Mouse (Mus musculus) layer of hippocampus, adult 11-12 months (tissue): Measurements from ENCODE around the gene Gm29427.

ENCODE experiments used
- DNase-seq: peaks from one replicate; pipeline ENCODE4 v3.0.0; 2022; ENCODE audit warnings: low spot score

Gene Gm29427

DNA sequence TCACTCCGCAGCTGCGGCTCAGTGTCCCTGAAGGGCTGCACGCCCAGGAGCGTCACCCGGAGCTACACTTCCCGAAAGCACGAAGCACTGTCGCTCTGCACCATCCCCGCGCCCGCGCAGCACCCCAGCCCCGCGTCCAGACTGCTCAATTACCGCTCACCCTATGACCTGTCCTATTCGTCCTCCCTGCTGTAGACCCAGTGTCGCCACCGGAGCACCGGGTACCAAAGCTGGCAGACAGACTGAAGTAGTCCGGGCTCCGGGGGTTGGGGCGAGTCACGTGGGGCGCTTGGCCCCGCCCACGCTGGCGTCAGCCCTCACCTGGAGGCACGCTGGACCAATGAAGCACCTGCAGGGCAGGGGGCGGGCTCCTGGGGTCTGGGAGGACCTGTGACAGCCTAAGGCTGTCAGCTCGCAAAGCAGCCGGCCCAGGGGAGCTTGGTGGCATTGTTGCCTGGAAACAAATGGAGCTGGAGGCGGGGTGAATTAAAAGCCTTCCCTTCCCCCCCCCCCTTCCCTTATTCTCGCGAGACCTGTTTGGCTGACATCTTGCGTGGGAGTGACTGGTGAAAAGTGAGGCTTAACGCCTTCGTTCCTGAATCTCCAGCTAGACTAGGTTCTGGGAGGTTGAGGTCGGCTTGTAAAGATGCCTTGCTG, at the start of gene Gm29427:
TSS of gene Gm29427 (minus strand) at position 239 of the 657 bp plus-strand sequence.
- peak; percentile 95 for DNase-seq

DNA sequence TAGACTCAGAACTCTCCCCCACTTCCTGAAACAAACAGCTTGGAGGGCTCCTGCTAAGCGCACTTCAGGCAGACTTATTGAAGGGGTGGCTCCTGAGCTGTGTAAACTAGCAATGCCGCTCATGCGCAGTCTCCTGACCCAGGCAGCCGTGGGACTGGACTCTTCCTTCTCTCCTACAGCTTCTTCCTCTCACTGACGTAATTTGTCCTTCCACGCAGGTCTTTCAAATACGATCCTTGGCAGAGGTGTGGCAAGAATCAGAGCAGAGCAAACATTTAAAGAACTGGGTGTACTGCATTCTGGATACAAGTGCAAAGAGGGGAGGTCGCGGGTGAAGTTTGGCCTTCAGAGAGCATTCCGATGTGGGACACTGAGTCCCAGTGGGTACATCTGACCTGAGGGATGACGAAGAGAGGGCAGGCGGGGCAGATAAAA, 48.4 kb upstream of the Gm29427 start:
- DNase-seq, result no peak

DNA sequence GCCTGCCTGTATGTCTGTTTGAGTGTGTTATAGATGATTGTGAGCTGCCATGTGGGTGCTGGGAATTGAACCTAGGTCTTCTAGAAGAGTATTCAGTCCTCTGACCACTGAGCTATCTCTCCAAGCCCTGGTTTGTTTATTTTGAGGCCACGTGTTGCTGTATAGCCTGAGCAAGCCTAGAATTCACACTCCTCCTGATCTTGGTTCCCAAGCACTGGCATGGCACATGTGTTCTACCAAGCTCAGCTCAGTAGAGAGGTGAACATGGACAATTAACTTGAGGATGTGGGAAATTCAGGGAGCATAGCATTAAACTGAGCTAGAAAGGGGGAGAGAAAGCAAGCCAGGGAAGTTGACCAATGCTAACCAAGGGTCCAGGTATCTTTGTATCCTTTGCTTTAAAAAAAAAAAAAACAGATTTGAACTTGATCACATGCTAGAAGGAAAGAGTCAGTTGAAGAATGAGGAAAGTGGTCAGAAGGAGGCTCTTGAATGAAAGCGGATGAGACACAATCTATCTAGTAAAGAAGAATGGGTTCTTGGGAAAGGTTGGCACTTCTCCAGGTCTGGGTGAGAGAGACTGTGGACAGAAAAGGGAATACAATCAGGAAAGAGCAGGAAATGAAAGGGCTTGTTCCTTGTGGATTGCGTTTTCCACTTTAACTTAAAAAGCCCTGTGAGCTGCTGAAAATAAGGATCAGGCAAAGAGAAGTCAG, 46.6 kb upstream of the Gm29427 start:
- DNase-seq, result no peak

DNA sequence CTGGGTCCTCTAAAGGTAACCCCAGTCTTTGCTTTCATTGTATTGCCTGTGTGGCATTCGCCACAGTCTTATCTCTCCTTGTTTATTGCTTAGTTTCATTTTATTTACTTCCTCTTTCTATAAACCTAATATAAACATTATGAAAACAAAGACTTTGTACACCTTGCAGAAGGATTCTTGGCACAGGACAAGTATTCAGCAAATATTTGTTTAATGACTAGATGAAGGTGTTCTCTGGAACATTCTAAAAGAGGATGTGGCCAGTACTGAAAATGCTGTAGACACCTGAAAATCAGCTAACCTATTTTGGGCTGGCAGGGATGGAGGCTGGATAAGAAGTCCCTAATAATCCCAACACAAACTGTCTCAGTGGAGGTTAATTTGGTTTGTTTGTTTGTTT, 46.0 kb upstream of the Gm29427 start:
- DNase-seq, result no peak

DNA sequence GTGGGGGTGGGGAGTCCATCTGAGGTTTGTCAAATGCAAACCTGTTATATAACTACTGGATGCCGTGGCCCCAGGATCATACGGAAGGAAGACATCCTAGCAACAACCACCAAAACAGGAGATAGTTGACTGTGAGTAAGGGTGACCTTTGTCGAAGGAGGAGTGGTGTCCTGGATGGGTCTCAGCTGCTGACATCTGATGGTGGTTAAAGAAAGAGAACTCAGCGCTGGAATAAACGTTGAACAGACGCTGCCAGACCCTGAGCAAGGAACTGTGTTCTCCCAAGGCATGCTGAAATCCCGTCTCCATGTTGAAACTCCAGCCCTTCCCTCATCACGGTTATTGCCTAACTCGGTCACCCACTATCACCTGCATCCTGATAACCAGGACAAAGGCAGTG, 44.1 kb upstream of the Gm29427 start:
- no peak for DNase-seq

DNA sequence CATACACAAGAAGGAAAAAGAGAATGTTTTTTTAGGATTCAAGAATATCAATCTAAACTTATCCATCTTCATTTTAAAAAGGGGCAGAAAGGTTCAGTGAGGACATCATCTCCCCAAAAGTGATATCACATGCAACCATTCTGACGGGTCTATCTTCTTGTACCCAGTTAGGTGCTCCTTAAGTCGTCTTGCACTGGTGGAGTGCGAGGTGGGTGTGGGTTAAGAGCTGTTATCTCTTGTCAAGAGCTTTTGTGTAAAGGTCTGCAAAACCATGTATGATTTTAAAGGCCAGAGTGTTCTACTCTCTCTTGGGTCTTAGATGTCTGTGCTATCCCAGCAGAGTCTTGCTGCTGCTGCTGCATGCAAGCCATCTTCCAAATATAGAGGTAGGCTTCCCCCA, 31.2 kb upstream of the Gm29427 start:
- no peak for DNase-seq

DNA sequence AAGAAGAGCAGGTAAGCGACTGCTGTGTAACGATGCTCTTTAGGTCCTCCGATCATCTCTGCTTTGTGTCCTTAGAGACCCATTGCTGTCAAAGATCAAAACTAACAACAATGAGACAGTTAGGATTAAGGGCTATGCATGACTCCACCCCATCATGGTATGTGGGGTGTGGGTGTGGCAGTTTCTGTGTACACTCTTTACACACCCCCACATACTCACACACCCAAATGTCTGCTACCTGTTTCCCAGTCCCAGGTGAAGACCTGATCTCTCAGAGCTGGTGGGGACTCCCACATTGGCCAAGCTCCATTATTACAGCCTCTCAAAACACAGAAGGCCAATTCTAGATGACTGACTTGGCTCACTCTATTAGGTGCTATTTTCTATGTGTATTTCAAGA, 30.0 kb upstream of the Gm29427 start:
- DNase-seq, result no peak

DNA sequence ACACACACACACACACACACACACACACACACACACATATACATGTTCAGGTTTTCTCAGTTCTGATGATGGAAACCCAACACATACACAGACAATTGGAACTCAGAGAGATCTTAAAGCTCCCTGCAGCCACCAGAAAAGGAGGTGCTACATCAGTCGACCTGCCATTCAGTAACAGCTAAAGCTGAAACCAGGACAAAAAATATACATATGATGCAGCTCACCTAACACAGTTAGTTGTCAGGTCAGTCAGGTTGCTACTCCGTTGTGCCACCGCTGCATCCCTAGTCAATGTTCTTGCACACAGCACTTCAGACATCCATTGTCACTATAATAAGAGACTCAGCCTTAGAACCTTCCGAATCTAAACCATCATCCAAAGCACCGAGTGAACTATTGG, 29.4 kb upstream of the Gm29427 start:
- no peak for DNase-seq

DNA sequence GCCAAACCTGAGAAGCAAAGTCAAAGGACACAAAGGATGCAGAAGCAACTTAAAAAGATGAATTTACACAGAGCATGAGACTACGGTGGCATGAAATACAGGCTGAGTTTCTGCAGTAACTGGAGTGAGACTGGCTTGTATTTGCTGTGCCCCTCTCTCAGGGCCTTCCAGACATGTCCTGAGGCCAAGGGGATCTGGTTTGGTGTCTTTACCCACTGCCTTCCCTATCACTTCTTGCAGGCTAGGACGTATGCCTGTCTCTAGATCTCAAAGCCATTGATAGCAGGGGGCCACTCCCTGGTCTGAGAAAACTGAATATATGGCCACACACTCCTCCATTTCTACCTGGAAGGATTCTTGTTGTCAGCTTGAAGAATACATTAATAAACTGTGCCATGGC, 28.6 kb upstream of the Gm29427 start:
- no peak for DNase-seq

DNA sequence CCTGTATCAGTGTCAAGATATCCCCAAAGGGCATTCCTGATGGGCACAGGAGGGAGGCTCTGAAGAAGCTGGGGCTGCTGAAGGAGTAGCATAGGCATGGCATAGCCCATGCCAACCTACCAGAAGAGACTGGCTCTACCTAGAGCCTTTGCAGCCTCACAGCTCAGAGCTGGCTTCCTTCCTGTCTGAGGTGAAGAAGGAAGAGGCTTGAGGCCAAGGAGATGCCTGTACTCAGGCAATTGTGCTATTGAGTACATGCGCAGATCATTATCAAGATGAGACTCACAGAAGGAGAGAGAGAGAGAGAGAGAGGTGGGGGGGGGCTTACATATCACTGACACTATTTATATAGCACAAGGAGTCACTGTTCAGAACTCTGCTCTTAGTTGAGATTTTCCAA, 28.2 kb upstream of the Gm29427 start:
- no peak for DNase-seq

DNA sequence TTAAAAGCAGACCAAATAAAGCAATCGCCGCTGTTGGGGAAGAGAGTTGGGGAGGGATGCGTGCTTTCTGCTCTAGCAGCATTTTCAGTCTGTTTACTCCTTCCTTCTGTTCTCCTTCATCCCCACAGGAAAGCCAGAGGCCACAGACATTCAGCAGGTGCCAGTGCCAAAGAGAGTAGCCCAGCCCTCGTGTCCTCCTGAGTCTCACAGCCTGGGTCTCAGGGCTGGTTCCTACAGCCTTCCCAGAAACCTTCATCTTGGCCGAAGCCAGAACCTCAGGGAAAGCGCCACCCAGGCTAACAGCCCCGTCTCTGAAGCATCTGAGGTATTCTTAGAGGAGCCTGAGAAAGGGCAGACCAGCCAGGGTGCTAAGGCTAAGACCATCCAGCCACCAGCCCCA, 26.6 kb upstream of the Gm29427 start:
- DNase-seq, result no peak

DNA sequence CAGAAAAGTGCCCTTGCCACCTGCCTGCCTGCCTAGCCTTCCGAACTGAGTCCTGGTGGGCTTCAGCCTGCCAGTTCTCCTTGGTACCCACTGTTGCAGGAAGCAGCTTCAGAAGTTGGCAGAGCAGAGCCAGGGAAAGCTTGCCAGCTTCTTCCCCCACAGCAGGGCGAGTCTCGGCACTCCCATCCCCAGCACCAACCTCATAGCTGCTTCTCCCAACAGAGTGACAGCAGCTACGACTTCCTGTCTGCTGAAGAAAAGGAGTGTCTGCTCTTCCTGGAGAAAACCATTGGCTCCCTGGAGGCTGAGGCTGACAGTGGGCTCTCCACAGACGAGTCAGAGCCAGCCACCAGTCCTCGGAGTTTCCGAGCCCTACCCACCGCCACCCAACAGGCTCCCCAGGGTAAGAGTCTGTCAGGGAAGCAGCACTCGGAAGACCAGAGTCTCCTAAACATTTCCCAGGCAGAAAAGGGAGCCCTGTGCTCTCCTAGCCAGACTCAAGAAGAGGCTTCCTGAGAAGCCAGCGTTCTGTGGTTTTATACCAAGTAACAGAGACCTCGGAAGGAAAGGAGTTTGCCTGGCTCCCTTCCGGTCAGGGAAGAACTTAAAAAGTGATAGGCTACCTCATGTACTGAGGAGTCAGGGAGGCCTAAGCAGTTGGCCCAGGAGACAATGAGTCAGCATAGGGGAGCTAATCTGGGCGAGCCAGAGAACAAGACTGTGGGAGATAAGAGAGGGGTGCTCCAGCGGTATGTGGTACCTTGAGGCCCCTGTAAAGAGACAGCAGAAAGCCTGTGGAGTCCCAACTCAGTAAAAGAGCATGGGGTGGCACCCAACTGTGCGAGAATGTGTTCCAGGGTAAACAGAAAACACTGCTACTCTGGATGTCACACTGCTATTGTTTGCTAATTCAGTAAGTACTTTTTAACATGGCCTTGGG, 25.5 kb upstream of the Gm29427 start:
- DNase-seq, result peak; percentile 47

DNA sequence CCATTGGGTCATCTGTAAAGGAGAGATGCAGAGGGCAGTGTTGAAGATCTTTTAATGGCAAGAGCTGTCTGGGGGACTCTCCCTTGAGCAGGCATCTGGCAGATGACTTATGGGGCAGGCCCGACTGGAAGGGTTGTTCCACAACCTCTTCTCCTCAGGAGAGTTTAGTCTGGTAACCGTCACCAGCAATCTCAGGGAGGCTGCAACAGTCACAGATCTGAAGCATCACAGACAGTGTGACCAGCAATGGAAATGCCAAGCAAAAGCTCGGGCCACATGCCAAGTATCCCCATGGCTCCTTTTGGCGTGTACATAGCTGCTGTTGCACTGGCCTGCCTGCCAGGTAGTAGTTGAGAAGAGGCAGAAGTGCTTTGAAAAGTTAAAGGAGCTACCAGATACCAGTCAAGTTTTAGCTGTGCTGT, 24.6 kb upstream of the Gm29427 start:
- no peak for DNase-seq

DNA sequence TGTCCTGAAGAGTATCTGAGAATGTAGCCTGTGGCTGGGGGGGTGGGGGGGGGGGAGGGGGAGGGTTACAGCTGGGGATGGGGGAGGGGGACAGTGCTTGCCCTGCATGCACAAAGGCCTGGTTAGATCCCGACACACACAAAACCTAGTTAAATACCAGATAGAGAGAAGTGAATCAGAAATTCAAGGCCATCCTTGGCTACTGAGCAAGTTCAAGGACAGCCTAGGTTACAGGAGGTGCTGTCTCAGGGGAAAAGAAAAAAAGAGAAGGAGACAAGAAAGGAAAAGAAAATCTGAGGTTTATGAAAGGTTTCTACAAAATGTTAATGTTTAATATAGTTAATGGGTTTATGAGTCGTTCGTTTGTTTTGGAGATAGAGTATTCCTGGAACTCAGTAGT, 24.0 kb upstream of the Gm29427 start:
- DNase-seq, result no peak

DNA sequence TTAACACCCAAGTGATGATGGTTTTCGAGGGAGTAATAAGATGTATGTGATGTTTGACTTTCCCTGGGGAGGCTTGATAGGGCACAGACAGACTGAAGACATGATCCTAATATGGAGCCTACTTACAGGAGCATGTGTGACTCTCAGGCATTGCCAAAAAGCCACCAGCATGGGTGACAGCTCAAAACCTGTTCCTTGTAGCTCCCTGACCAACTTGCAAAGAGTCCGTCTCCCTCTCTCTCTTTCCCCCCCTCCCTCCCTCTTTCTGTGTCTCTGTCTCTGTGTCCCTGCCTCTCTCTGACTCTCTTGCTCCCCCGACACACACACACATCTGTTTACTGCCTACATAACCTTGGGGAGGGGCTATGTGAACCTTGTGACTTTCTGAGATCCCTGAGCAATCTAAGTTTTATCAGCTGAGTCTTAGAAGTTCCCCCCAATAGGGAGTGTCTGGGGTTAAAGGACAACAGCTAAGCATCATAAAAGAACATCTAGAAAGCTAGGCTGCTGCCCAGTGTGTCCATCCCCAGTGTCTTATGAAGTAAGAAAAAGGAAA, 23.0 kb upstream of the Gm29427 start:
- DNase-seq, result no peak

DNA sequence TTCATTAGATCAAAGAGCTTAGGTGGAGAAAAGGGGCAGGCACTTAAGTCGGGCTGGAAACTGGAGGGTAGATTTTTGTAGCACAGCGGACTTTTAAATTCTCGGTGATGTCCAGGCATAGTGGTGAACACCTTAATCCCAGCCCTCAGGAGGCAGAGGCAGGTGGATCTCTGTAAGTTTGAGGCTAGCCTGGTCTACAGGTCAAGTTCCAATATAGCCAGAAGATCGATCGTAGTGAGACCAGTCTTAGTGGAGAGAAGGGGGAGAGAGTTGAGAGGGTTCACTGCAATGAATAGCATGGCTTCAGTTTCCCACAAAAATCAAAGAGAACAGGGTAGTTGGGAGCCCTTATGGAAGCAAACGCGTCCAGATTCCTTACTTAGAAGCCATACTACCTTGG, 22.3 kb upstream of the Gm29427 start:
- DNase-seq, result no peak

DNA sequence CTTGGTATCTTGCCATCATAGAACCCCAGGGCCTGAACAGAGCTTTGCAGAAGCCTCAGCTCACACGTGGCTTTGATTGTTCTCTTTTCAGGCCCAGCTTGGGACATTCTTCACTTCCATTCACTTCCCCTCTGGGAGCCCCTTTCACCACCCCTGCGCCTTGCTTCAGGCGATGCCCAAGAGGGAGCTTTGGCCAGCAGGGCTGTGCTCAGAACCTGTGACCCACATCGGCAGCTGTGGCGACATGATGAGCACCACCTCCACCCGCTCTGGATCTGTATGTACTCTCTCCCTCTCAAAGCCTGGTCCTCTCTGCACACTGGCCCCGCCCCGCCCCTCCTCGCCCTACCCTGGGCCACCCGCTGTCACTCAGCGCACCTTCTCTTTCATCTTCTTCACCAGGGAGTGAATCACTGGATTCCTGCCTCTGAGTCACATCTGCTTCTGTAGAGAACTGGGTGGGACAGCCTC, 21.8 kb upstream of the Gm29427 start:
- no peak for DNase-seq

DNA sequence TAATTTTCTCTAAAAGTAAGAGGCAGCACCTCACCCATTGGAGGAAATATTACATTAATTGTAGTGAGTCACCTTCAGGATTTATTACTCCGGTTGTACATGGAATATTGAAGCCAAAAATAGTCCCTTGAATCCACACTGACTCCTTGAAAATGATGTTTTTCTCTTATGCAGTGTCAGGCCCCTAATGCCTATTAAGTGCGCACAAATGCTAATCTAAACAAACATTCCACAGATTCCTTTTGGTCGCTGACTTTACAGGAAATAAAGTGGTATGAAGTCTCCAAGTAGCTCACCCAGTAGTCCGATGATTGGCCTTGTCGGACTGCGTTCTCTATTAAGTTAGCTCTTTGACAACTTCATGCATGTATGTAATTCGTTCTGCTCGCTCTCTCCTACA, 19.3 kb upstream of the Gm29427 start:
- no peak for DNase-seq

DNA sequence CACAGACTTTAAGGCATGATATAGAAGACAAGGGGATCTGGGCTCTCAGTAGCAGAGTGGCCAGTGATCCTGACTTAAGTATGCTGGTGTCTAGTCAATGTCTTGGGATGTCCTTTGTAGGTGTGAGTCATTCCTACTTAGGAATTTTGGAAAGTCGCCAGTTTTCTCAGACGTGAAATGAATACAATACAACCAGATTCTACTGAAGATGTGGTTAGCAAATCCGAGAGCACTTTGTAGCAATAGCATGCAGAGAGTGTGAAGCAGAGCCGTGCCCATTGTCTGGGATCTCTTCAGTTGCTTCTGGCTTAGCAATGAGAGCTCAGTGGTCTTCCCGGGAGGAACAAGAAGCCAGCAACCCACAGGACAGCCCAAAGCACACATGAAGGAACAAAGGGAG, 18.9 kb upstream of the Gm29427 start:
- DNase-seq, result no peak

DNA sequence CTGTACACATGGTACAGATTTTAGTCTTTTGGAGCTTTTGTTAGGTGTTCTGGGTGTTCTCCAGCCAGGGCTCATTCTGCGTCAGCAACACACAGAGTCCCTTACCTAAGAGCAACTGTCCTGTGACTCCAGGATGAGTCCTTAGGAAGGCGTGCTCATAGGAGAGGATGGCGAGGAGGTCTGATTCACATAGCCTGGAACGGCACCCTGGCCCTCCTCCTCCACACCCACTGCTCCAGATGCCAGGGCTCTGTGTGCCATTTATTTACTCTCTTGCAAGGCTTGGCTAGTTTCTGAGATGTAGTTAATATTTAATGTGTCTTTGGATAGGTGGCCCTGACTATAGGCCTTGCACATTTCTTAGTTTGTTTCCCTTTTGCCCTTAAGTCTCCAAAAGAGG, 18.1 kb upstream of the Gm29427 start:
- no peak for DNase-seq

DNA sequence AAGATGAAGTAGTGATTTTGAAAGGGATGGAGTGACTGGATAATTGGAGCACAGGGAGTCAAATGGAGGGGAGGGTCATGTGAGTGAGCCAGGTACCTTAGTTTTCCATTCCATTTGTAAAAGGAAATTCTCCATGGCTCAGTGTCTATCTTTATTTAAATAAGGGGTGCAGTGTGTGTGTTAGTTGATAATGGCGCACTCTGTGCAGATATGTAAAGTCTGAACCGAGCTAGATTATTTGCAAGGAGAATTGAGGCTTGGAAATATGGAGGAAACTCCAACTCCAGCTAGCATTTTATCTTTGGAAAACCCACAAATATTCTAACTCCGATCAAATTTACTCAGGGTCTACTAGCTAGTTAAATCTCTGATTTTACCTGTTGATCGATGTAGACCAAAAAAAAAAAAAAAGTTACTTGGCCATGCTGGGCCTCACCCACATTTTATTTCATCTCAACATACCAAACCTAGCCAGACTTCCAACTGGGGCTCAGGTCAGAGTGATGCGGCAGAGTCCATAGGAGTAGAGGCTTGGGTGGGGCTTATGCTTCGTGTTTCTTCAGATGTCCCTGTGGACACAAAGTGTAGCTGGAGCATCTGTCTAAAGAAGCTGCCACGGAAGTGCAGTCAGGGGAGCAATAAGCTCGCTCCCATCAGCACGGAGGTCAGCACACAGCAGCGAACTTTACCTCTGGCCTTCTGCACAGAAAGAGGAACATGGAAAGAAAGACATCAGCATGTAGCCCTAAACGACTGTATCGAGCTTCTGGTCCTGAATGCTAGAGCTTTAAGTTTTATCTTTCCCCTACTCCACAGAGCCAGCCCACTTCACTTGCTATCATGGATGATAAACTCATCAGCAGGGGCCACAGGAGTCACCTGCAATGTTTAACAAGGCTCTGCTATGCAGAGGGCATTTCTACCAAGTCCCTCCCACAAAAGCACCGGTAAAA, 17.4 kb upstream of the Gm29427 start:
- no peak for DNase-seq
